Comparison of ENCODE assay signal across 29 mouse cellular contexts in genomic region chr2:178670952-178671351, GRCm38 (mm10).
DNase-seq lines count a peak whose midpoint lies in the region; ATAC-seq lines count a peak whose summit lies in the region.
"Had no signal": no experiment of that assay in that cellular context is flagged by ENCODE, and none has a peak within 500 bp of the region (broad histone marks: within the 10 kb centered on the region; RNA-seq: fewer than 3 reads in every experiment).

No protein-coding gene starts in this region.

- H3K9me3 ChIP-seq in kidney, embryonic 14.5 days (ENCODE audit: control insufficient read depth, low read length) = no peaks in the 10 kb centered on the region
- no peaks in the 10 kb centered on the region for H3K9me3 ChIP-seq in neural tube, embryonic 12.5 days
- H3K9me3 ChIP-seq in hindbrain, embryonic 16.5 days (ENCODE audit: control insufficient read depth, low read length) = no peaks in the 10 kb centered on the region
- H3K9me3 ChIP-seq: heart, embryonic 13.5 days; intestine, embryonic 15.5 days; limb, embryonic 10.5 days; limb, embryonic 15.5 days; liver, embryonic 13.5 days had no signal

- peak; percentile 65 for ATAC-seq in kidney, embryonic 14.5 days (ENCODE audit: low FRiP score, low TSS enrichment)
- ATAC-seq in neural tube, embryonic 12.5 days (ENCODE audit: low FRiP score, low read depth) = 0 out of 2 replicates have a peak, but pooled peaks have one; percentile 20
- peak; percentile 50 for ATAC-seq in hindbrain, embryonic 16.5 days
- ATAC-seq: CD4-positive, CD25-positive, alpha-beta regulatory T cell, adult 4 months; forebrain, embryonic 16.5 days; intestine, embryonic 15.5 days; lung, postnatal 0 days; midbrain, embryonic 16.5 days had no signal

- no peak overlapping the region for H3K4me3 ChIP-seq in kidney, embryonic 14.5 days (ENCODE audit: low read length)
- H3K4me3 ChIP-seq in neural tube, embryonic 12.5 days = no peak overlapping the region
- no peak overlapping the region for H3K4me3 ChIP-seq in hindbrain, embryonic 16.5 days (ENCODE audit: low read length)
- H3K4me3 ChIP-seq: heart, embryonic 13.5 days; intestine, embryonic 15.5 days; limb, embryonic 10.5 days; limb, embryonic 15.5 days; liver, embryonic 13.5 days; myocyte had no signal

- WGBS in kidney, embryonic 14.5 days = 57% methylated on average over 11 of the region's 11 CpGs
- WGBS in neural tube, embryonic 12.5 days = 69% methylated on average over 11 of the region's 11 CpGs
- WGBS in hindbrain, embryonic 16.5 days = 49% methylated on average over 11 of the region's 11 CpGs

- H3K27ac ChIP-seq in kidney, embryonic 14.5 days (ENCODE audit: low read depth, low read length) = no peak overlapping the region
- no peak overlapping the region for H3K27ac ChIP-seq in neural tube, embryonic 12.5 days
- no peak overlapping the region for H3K27ac ChIP-seq in hindbrain, embryonic 16.5 days (ENCODE audit: low read depth, low read length)
- H3K27ac ChIP-seq: heart, embryonic 13.5 days; intestine, embryonic 15.5 days; limb, embryonic 10.5 days; limb, embryonic 15.5 days; liver, embryonic 13.5 days; macrophage; stomach, postnatal 0 days had no signal

- no peaks in the 10 kb centered on the region for H3K36me3 ChIP-seq in kidney, embryonic 14.5 days (ENCODE audit: control insufficient read depth, insufficient read depth, low read length)
- no peaks in the 10 kb centered on the region for H3K36me3 ChIP-seq in neural tube, embryonic 12.5 days
- H3K36me3 ChIP-seq in hindbrain, embryonic 16.5 days (ENCODE audit: control insufficient read depth, insufficient read depth, low read length) = no peaks in the 10 kb centered on the region
- H3K36me3 ChIP-seq: heart, embryonic 13.5 days; intestine, embryonic 15.5 days; limb, embryonic 10.5 days; limb, embryonic 15.5 days; liver, embryonic 13.5 days had no signal

- no peak overlapping the region for H3K4me2 ChIP-seq in kidney, embryonic 14.5 days (replicated peaks; ENCODE audit: low read depth, low read length)
- H3K4me2 ChIP-seq in neural tube, embryonic 12.5 days (replicated peaks) = no peak overlapping the region
- H3K4me2 ChIP-seq in hindbrain, embryonic 16.5 days (ENCODE audit: low read length) = no peak overlapping the region
- H3K4me2 ChIP-seq: heart, embryonic 13.5 days; intestine, embryonic 15.5 days; limb, embryonic 15.5 days; liver, embryonic 13.5 days had no signal

- DNase-seq in kidney, adult 11 months = no peak
- DNase-seq in neural tube, embryonic 10.5 days (ENCODE audit: extremely low spot score, low spot score) = no peak
- DNase-seq in layer of hippocampus, adult 11-12 months (ENCODE audit: low spot score) = no peak
- DNase-seq in spleen, adult 18-20 months = no peak
- DNase-seq: adrenal gland, adult 2 months; adrenal gland, postnatal 36 days; cerebellum, adult 8-10 months; cerebellum, postnatal 25 days; heart, postnatal 10 days; kidney, adult 9 months; liver, embryonic 13.5 days; lung, adult 18-20 months; right cerebral cortex, adult 18-20 months; thymus, adult 18-20 months; thymus, postnatal 25 days had no signal

- H3K27me3 ChIP-seq in kidney, embryonic 14.5 days (ENCODE audit: control insufficient read depth, insufficient read depth, low read length) = no peaks in the 10 kb centered on the region
- H3K27me3 ChIP-seq in neural tube, embryonic 12.5 days (replicated peaks) = no peaks in the 10 kb centered on the region
- 0 out of 2 replicates have a peak, but pooled peaks cover 3% of the 10 kb centered on the region for H3K27me3 ChIP-seq in hindbrain, embryonic 16.5 days (replicated peaks; ENCODE audit: control insufficient read depth, insufficient read depth, low read length)
- H3K27me3 ChIP-seq: intestine, embryonic 15.5 days; liver, embryonic 13.5 days had no signal

- no peak overlapping the region for H3K9ac ChIP-seq in kidney, embryonic 14.5 days (ENCODE audit: low read depth, low read length)
- no peak overlapping the region for H3K9ac ChIP-seq in neural tube, embryonic 12.5 days
- no peak overlapping the region for H3K9ac ChIP-seq in hindbrain, embryonic 16.5 days (ENCODE audit: low read depth, low read length)
- H3K9ac ChIP-seq: heart, embryonic 13.5 days; intestine, embryonic 15.5 days; limb, embryonic 15.5 days; liver, embryonic 13.5 days had no signal

- H3K4me1 ChIP-seq in kidney, embryonic 14.5 days (ENCODE audit: control insufficient read depth, insufficient read depth, low read length) = 0 out of 2 replicates have a peak, but pooled peaks cover 9% of the 10 kb centered on the region
- H3K4me1 ChIP-seq in neural tube, embryonic 12.5 days = 0 out of 2 replicates have a peak, but pooled peaks cover 4% of the 10 kb centered on the region
- peaks cover 4% of the 10 kb centered on the region; the same call in 1 of the 2 replicates for H3K4me1 ChIP-seq in hindbrain, embryonic 16.5 days (ENCODE audit: control insufficient read depth, insufficient read depth, low read depth, low read length)
- H3K4me1 ChIP-seq: heart, embryonic 13.5 days; limb, embryonic 15.5 days; liver, embryonic 13.5 days had no signal
